Mouse (Mus musculus) embryonic facial prominence, embryonic 11.5 days (tissue): ENCODE results near the gene Card10. TPM values are rescaled to one million over a fixed set of nuclear protein-coding genes. Genes with fewer than 3 reads are reported as not detected.

Experiments used
- ATAC-seq: fragments of 200-750 bp; cut with Nextera tagmentation; replicated peaks from 2 replicates; pipeline ENCODE4 v1.8.0; 2017; ENCODE audit warnings: low read depth; ENCODE audit not compliant: insufficient number of reproducible peaks, low FRiP score, low TSS enrichment
- DNase-seq: peaks from one replicate; pipeline ENCODE4 v3.0.0-alpha.2; 2015; ENCODE audit warnings: low spot score
- H3K27ac ChIP-seq: fragments of 300-500 bp; sonication (generic); replicated peaks from 2 replicates; pipeline ENCODE4 v1.5.1; 2014; ENCODE audit warnings: mild to moderate bottlenecking, low read depth, low read length, control low read depth
- H3K27me3 ChIP-seq: fragments of 300-500 bp; sonication (generic); 2 replicates; pipeline ENCODE4 v1.6.1; 2014; ENCODE audit warnings: mild to moderate bottlenecking, low read length, moderate library complexity, mixed read lengths; ENCODE audit not compliant: control insufficient read depth, insufficient read depth
- H3K36me3 ChIP-seq: fragments of 300-500 bp; sonication (generic); replicated peaks from 2 replicates; pipeline ENCODE4 v1.6.1; 2014; ENCODE audit warnings: low read depth, mild to moderate bottlenecking, low read length, moderate library complexity, mixed read lengths; ENCODE audit not compliant: control insufficient read depth, insufficient read depth
- H3K4me1 ChIP-seq: fragments of 300-500 bp; sonication (generic); 2 replicates; pipeline ENCODE4 v1.6.1; 2014; ENCODE audit warnings: low read length, mixed read lengths; ENCODE audit not compliant: control insufficient read depth, insufficient read depth
- H3K4me2 ChIP-seq: fragments of 300-500 bp; sonication (generic); 2 replicates; pipeline ENCODE4 v1.6.1; 2014; ENCODE audit warnings: low read depth, mild to moderate bottlenecking, control low read depth, low read length, moderate library complexity
- H3K4me3 ChIP-seq: fragments of 300-500 bp; sonication (generic); 2 replicates; pipeline ENCODE4 v1.5.1; 2014; ENCODE audit warnings: low read depth, low read length, control low read depth
- H3K9ac ChIP-seq: fragments of 300-500 bp; sonication (generic); replicated peaks from 2 replicates; pipeline ENCODE4 v1.6.1; 2014; ENCODE audit warnings: mild to moderate bottlenecking, control low read depth, low read length
- H3K9me3 ChIP-seq: fragments of 300-500 bp; sonication (generic); replicated peaks from 2 replicates; pipeline ENCODE4 v1.6.1; 2016; ENCODE audit warnings: mild to moderate bottlenecking, low read length, inconsistent platforms, mixed read lengths; ENCODE audit not compliant: control insufficient read depth
- WGBS: fragments of 180-500 bp; shearing (Covaris S2); extraction: QIAGEN DNeasy Blood & Tissue Kit; methylation state at CpG from one replicate; pipeline ENCODE4 v1.1.7; 2014; 5-methylcytosine and 5-hydroxymethylcytosine counted together
- polyA plus RNA-seq: library from polyadenylated mRNA; unstranded; fragments of >200 nt; fragmentation: Nextera tagmentation; extraction: Ambion mirVana; gene quantifications from 2 replicates; pipeline ENCODE4 v1.2.1, GENCODE M21; 2014

Gene Card10
- polyA plus RNA-seq, 1 experiment from 2014 or later = 1.8 TPM

DNA sequence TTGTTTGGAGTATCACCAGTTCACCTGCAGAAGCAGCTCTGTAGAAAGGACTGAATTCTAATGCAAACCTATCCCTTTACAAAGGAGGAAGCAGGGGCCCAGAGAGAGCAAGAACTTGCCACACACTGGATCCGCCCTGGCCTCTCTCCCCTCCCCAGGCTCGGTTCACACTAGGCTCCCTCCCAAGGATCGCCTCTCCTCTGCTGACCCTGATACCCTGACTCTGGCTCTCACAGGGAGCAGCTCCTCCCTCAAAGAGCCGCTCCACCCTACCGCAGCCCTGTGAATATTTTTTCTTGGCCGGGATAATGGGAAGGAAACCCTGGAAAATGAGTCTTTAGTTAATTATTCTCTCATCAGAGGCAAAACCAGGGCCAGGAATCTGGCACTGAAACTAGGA, 1.5 kb upstream of the Card10 start:
- no peak overlapping the region for H3K4me3 ChIP-seq
- ATAC-seq = no peak
- H3K27ac ChIP-seq = no peak overlapping the region
- H3K9ac ChIP-seq = no peak overlapping the region
- H3K27me3 ChIP-seq = peaks cover 31% of the 10 kb centered on the region
- H3K36me3 ChIP-seq = no peaks in the 10 kb centered on the region
- no peaks in the 10 kb centered on the region for H3K9me3 ChIP-seq
- peaks cover 7% of the 10 kb centered on the region for H3K4me1 ChIP-seq
- H3K4me2 ChIP-seq = no peak overlapping the region
- DNase-seq = no peak
- 7% methylated on average over 6 of the region's 6 CpGs for WGBS

DNA sequence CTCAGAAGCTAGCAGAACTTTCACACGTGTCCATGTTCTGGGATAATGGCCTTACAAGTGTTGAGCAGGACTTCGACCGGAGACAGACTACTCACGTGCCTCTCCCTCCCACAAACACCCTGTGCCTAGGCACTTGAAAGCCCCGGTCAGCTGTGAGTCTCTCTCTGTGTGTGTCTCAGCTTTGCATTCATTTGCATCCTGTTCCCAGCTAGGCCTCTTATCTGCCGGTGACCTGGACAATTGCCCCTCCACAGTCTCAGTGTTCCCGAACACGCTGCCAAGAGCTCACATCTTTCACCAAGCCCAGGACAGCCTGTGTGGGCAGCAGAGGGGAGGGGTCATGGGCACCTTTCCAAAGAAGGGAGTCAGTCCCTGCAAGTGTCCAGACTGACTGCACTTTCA, 658 bp upstream of the Card10 start:
- DNase-seq = no peak
- ATAC-seq = 0 out of 2 replicates have a peak, but pooled peaks have one; percentile 12
- H3K4me3 ChIP-seq = no peak overlapping the region
- peaks cover 31% of the 10 kb centered on the region for H3K27me3 ChIP-seq
- no peak overlapping the region; the same call in 1 of the 2 replicates for H3K4me2 ChIP-seq
- no peak overlapping the region for H3K27ac ChIP-seq
- no peaks in the 10 kb centered on the region for H3K36me3 ChIP-seq
- H3K9ac ChIP-seq = no peak overlapping the region
- WGBS = 2% methylated on average over 8 of the region's 8 CpGs
- H3K4me1 ChIP-seq = peaks cover 10% of the 10 kb centered on the region
- no peaks in the 10 kb centered on the region for H3K9me3 ChIP-seq

DNA sequence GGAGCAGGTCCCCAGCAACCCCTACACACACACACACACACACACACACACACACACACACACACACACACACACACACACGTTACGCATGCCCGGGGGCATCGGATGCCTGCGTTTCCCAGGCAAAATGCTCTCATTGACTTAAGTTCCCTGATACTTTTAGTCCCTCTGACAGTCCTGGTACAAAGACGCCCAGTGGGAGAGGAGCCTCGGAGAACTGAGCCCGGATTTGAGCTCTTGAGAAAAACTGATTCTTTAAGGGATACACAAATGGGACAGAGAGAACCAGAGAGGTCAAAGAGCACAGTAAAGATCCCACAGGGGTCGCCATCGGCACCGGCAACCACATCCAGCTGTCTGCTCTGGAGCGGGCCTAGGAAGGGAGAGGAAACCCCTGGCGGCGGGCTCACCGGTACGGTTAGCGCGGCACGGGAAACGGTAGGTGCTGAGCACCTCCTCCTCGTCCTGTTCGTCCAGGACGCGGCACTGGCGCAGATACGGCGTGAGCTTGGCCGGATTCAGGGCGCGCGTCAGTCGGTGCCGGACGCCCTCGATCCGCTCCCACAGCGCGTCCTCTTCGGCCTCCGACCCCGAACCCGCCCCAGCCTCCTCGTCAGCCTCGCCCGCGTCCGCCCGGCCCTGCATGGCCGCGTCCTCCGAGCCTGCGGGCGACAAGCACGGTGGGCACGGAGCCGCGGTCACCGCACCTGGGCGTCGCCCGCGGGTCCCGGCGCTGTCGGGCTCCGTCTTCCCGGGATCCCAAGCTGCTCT, 686 bp downstream of the Card10 start:
- 0 out of 2 replicates have a peak, but pooled peaks have one; percentile 32 for ATAC-seq
- H3K4me3 ChIP-seq = peak overlapping the region; percentile 54

DNA sequence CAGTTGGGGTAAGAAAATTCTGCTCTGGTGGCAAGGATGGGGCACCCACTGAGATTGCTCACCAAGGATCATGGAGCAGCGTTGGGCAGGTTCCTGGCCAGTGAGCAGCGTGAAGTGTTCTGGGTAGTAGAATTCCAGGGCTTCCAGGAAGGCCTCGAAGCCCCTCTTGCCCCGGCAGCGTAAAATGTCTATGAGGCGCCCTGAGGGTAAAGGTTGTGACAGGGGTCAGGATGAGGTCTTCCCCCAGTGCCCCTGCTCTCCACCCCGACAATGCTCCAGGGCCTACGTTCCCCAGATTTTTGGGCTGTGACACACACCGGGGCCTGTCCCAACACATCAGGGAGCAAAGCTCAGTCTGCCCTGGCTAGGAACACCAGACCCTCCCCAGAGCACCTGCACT, 1.3 kb downstream of the Card10 start:
- peaks cover 31% of the 10 kb centered on the region for H3K27me3 ChIP-seq
- no peak overlapping the region for H3K9ac ChIP-seq
- no peak for ATAC-seq
- H3K4me2 ChIP-seq = peak overlapping the region; percentile 94
- H3K9me3 ChIP-seq = no peaks in the 10 kb centered on the region
- H3K27ac ChIP-seq = no peak overlapping the region
- 41% methylated on average over 9 of the region's 9 CpGs for WGBS
- peaks cover 10% of the 10 kb centered on the region for H3K4me1 ChIP-seq
- DNase-seq = no peak
- H3K4me3 ChIP-seq = peak overlapping the region; percentile 54
- H3K36me3 ChIP-seq = no peaks in the 10 kb centered on the region

More for the DNA sequence above, 686 bp downstream of the Card10 start:
- Histone ChIP-seq H3K4me1 (peaks cover 10% of the 10 kb centered on the region), H3K4me2 (peak overlapping the region; percentile 94), H3K9me3 (no peaks in the 10 kb centered on the region), H3K36me3 (no peaks in the 10 kb centered on the region), H3K9ac (peak overlapping the region; percentile 46), H3K27ac (no peak overlapping the region), H3K27me3 (peaks cover 31% of the 10 kb centered on the region)
- DNase-seq = peak; percentile 46
- 4% methylated on average over 58 of the region's 67 CpGs for WGBS

DNA sequence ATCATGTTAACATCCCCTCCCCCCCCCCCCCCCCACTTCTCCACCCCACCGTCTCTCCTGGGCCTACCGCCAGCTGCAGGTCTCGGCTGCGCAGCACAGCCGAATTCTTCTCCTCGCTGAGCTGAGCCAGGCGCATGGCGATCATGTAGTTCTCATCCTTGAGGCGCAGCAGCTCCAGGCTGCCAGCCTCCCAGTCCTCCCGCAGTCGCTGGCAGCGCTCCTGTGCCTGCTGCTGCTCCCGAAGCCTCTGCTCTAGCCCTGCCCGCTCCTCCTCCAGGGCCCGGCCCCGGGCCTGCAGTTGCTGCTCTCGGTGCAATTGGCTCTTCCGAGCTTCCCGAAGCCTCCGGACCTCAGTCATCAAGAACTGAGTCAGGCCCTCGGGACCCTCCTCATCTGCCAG, 3.8 kb downstream of the Card10 start:
- Histone ChIP-seq H3K4me2 (no peak overlapping the region), H3K4me1 (peaks cover 12% of the 10 kb centered on the region), H3K9me3 (no peaks in the 10 kb centered on the region), H3K27me3 (peaks cover 27% of the 10 kb centered on the region), H3K9ac (no peak overlapping the region), H3K36me3 (no peaks in the 10 kb centered on the region), H3K4me3 (no peak overlapping the region), H3K27ac (no peak overlapping the region)
- WGBS = 55% methylated on average over 21 of the region's 21 CpGs
- ATAC-seq (no peak), DNase-seq (peak; percentile 9)

DNA sequence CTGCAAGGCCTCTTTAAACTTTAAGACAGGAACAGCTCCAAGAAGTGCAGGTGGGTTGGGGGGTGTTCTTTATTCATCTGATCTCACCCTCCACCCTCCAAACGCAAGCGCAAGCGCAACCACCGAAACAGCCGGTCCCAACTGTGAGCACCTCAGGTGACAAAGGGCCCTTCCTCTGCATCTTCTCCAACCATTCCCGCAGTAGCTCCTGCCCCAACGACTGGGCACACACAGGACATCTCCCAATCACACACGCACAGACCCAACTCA, 5.8 kb downstream of the Card10 start:
- 80% methylated on average over 8 of the region's 8 CpGs for WGBS
- H3K9me3 ChIP-seq = no peaks in the 10 kb centered on the region
- H3K4me2 ChIP-seq = no peak overlapping the region
- no peaks in the 10 kb centered on the region for H3K36me3 ChIP-seq
- peaks cover 4% of the 10 kb centered on the region; the same call in 1 of the 2 replicates for H3K4me1 ChIP-seq
- DNase-seq (no peak), ATAC-seq (no peak)
- no peak overlapping the region for H3K9ac ChIP-seq
- H3K27me3 ChIP-seq = peaks cover 8% of the 10 kb centered on the region; the same call in 1 of the 2 replicates
- H3K27ac ChIP-seq = no peak overlapping the region
- H3K4me3 ChIP-seq = no peak overlapping the region

DNA sequence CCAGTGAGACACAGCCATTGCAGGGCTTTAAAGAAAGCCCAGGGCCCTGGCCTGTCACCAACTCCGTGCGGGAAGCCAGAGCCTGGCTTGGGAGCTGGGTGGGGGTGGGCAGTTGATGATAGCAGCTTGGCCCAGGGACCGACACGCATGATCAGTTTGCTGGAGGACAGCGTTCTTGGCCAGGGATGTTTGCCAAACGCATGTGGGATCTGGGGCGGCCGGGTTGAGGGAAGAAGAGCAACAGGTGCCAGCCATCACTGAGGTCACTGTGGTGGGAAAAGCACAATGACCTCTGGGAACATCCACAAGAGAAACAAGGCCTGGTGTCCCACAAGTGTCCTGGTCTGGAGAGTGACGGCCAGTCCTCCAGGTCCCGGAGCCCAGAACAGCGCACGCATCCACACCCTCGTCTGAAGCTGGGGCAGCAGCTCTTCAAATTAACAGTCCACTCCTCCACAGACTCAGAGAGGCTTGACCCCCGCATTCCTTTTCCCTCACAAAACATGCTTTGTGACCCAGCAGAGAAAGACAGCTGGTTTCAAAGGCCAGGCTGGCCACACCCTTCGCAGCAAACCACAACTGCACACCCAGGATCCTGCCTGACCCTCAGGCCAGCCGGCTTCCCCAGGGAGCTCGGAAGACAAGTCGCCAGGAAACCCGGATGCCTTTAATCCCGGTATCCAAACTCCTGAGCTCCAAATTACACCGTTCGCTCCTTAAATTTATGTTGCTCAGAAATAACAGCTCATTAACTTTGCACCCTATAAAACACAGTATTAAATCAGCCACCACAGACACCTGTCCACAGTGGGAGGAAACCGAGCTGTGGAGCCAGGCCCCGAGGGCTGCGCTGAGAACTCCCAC, 6.4 kb downstream of the Card10 start:
- H3K4me3 ChIP-seq = no peak overlapping the region
- no peaks in the 10 kb centered on the region for H3K36me3 ChIP-seq
- WGBS = 30% methylated on average over 25 of the region's 25 CpGs
- DNase-seq (no peak), ATAC-seq (no peak)
- H3K9ac ChIP-seq = no peak overlapping the region
- H3K27me3 ChIP-seq = peaks cover 3% of the 10 kb centered on the region; the same call in 1 of the 2 replicates
- peaks cover 4% of the 10 kb centered on the region; the same call in 1 of the 2 replicates for H3K4me1 ChIP-seq
- no peak overlapping the region for H3K27ac ChIP-seq
- no peaks in the 10 kb centered on the region for H3K9me3 ChIP-seq
- no peak overlapping the region for H3K4me2 ChIP-seq

DNA sequence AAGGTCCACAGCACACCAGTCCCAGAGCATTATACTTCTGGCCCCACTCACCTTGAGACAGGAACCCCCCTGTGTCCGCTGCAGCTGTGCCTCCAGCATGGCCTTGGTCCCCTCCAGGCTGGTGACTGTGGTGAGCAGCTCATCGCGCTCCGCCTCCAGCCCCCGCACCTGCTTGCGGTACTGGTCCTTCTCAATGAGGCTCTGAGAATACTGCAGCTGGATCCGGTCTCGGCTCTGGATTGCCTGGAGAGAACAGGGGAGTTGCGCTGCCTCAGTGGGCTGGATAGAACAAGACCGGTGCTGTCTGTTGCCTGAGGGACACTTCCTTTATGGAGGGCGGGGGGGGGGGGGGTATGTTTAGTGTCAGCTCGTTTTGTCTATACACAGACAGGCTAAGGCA, 11.9 kb downstream of the Card10 start:
- Histone ChIP-seq H3K36me3 (no peaks in the 10 kb centered on the region), H3K4me1 (no peaks in the 10 kb centered on the region; the same call in 1 of the 2 replicates), H3K4me2 (no peak overlapping the region), H3K4me3 (no peak overlapping the region), H3K9me3 (no peaks in the 10 kb centered on the region), H3K27ac (no peak overlapping the region), H3K27me3 (no peaks in the 10 kb centered on the region), H3K9ac (no peak overlapping the region)
- 79% methylated on average over 12 of the region's 12 CpGs for WGBS
- ATAC-seq = no peak
- DNase-seq = no peak
